Mouse (Mus musculus): ENCODE measurements around the gene Tex33. TPM values are rescaled to one million over a fixed set of nuclear protein-coding genes. Genes with fewer than 3 reads are reported as not detected.

The Tex33 gene
- polyA plus RNA-seq, 1 experiment from 2014 or later: not detected

- 0 out of 2 replicates have a peak, but pooled peaks cover 3% of the 10 kb centered on the region for H3K9me3 ChIP-seq
- 0 out of 2 replicates have a peak, but pooled peaks cover 4% of the 10 kb centered on the region for H3K27me3 ChIP-seq (ENCODE audit: insufficient read depth, poor library complexity, severe bottlenecking)
- DNase-seq (ENCODE audit: low spot score): no peak
- no peak overlapping the region for H3K4me3 ChIP-seq
- 0 out of 2 replicates have a peak, but pooled peaks cover 9% of the 10 kb centered on the region for H3K4me1 ChIP-seq (replicated peaks)
- no peak overlapping the region for H3K27ac ChIP-seq
- H3K36me3 ChIP-seq: no peaks in the 10 kb centered on the region
- 86% methylated on average over 11 of the region's 11 CpGs for WGBS
These were observed 12.1 kb downstream of the Tex33 start for GRCm38 (mm10) chr15:78383450-78384219.

DNA sequence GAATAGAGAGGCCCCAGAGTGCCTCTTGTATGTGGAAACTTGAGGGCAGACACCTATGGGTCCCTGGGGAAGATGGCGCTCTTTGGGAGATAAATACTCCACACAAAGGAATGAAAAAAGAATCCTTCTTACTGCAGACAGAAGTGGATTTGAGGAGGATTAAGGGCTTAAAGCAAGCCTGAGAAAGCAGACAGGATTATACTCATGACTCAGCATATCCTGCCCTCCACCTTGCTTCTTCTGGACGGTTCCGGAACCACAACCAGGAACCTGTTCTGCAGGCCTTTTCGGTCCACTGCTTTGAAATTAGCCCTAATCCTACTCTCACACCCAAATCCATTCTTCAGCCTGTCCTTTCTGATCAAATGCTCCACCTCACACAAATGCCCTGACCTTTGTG, 13.6 kb downstream of the Tex33 start:
- H3K27me3 ChIP-seq (ENCODE audit: insufficient read depth, poor library complexity, severe bottlenecking): 0 out of 2 replicates have a peak, but pooled peaks cover 4% of the 10 kb centered on the region
- no peaks in the 10 kb centered on the region for H3K36me3 ChIP-seq
- DNase-seq (ENCODE audit: low spot score): no peak
- H3K4me3 ChIP-seq: no peak overlapping the region
- 0 out of 2 replicates have a peak, but pooled peaks cover 9% of the 10 kb centered on the region for H3K4me1 ChIP-seq (replicated peaks)
- 93% methylated on average over 4 of the region's 4 CpGs for WGBS
- H3K9me3 ChIP-seq: 0 out of 2 replicates have a peak, but pooled peaks cover 3% of the 10 kb centered on the region
- H3K27ac ChIP-seq: no peak overlapping the region

GRCm38 (mm10) chr15:78380741-78381140, 15.0 kb downstream of the Tex33 start:
- Histone ChIP-seq H3K27me3 (ENCODE audit: insufficient read depth, poor library complexity, severe bottlenecking) (no peaks in the 10 kb centered on the region), H3K4me1 (replicated peaks) (0 out of 2 replicates have a peak, but pooled peaks cover 9% of the 10 kb centered on the region), H3K27ac (no peak overlapping the region), H3K36me3 (no peaks in the 10 kb centered on the region), H3K9me3 (0 out of 2 replicates have a peak, but pooled peaks cover 3% of the 10 kb centered on the region), H3K4me3 (no peak overlapping the region)
- WGBS: 79% methylated on average over 4 of the region's 4 CpGs
- no peak for DNase-seq (ENCODE audit: low spot score)

DNA sequence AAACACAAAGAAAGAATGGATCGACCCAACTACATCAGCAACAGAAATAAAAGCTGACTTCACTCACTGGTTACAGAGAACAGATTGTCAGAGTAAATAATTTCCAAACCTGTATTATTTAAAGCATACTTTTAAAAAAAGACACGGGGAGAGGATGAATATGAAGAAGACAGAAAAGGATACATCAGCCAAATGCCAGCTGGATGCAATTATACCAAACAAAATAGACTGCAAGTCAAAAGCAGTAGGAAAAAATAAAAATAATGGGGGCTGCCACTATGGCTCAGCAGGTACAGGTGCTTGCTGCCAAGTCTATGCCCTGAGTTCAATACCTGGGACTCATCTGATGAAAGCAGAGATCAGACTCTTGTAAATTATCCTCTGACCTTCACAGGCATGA, 15.5 kb downstream of the Tex33 start:
- 0 out of 2 replicates have a peak, but pooled peaks cover 9% of the 10 kb centered on the region for H3K4me1 ChIP-seq (replicated peaks)
- no peaks in the 10 kb centered on the region for H3K36me3 ChIP-seq
- H3K9me3 ChIP-seq: 0 out of 2 replicates have a peak, but pooled peaks cover 3% of the 10 kb centered on the region
- no peak for DNase-seq (ENCODE audit: low spot score)
- H3K27ac ChIP-seq: no peak overlapping the region
- 86% methylated on average over 2 of the region's 2 CpGs for WGBS
- H3K4me3 ChIP-seq: no peak overlapping the region
- no peaks in the 10 kb centered on the region for H3K27me3 ChIP-seq (ENCODE audit: insufficient read depth, poor library complexity, severe bottlenecking)

DNA sequence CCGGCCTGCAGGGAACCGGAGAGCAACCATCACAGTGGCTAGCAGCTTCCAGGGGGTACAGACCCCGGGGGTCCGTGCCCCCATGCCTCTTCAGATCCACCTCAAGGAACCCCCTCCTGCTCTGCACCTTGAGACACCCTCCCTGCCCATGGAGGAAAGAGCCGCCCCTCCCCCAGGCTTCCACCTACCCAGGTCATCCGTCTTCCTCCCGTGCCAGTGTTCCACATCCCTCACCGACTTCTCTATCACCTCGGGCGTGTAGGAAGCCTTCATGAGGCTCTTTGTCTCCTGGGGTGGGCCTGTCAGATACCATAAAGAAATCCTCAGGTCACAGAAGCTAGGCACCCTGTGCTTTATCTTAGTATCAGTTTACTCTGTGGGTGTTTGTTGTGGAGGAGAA, 17.2 kb downstream of the Tex33 start:
- WGBS: 81% methylated on average over 10 of the region's 10 CpGs
- no peak overlapping the region for H3K4me3 ChIP-seq
- H3K27ac ChIP-seq: no peak overlapping the region
- no peak for DNase-seq (ENCODE audit: low spot score)
- no peaks in the 10 kb centered on the region for H3K36me3 ChIP-seq
- no peaks in the 10 kb centered on the region for H3K4me1 ChIP-seq (replicated peaks)
- H3K27me3 ChIP-seq (ENCODE audit: insufficient read depth, poor library complexity, severe bottlenecking): no peaks in the 10 kb centered on the region
- H3K9me3 ChIP-seq: 0 out of 2 replicates have a peak, but pooled peaks cover 3% of the 10 kb centered on the region

DNA sequence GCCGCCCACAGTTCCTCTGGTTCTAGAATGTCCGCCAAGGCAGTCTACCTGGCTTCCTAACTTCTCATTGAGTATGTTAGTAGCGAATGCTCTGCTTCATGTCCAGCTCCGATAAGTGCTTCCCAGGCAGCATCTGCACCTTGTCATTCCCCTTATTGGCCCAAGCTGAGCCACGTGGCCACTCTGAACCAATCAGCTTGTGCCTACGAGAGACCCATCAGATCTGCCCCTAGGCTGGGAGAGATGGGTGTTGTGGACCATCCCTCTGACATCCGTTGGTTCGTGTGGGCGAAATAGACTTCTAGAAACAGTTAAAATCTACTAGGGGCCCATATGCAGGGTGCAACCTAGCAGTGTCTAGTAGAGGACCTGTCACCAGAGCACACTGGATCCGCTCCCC, 17.9 kb downstream of the Tex33 start:
- Histone ChIP-seq H3K27ac (no peak overlapping the region), H3K4me1 (replicated peaks) (no peaks in the 10 kb centered on the region), H3K36me3 (no peaks in the 10 kb centered on the region), H3K9me3 (0 out of 2 replicates have a peak, but pooled peaks cover 3% of the 10 kb centered on the region), H3K27me3 (ENCODE audit: insufficient read depth, poor library complexity, severe bottlenecking) (no peaks in the 10 kb centered on the region), H3K4me3 (no peak overlapping the region)
- 83% methylated on average over 10 of the region's 10 CpGs for WGBS
- DNase-seq (ENCODE audit: low spot score): no peak

- WGBS: 74% methylated on average over 3 of the region's 3 CpGs
- H3K4me3 ChIP-seq: no peak overlapping the region
- H3K27ac ChIP-seq: no peak overlapping the region
- peaks cover 4% of the 10 kb centered on the region for H3K27me3 ChIP-seq (ENCODE audit: insufficient read depth, poor library complexity, severe bottlenecking)
- H3K4me1 ChIP-seq (replicated peaks): 0 out of 2 replicates have a peak, but pooled peaks cover under 1% of the 10 kb centered on the region
- H3K36me3 ChIP-seq: no peaks in the 10 kb centered on the region
- no peak for DNase-seq (ENCODE audit: low spot score)
- H3K9me3 ChIP-seq: 0 out of 2 replicates have a peak, but pooled peaks cover under 1% of the 10 kb centered on the region
These were observed 21.5 kb downstream of the Tex33 start for GRCm38 (mm10) chr15:78374204-78374603.

DNA sequence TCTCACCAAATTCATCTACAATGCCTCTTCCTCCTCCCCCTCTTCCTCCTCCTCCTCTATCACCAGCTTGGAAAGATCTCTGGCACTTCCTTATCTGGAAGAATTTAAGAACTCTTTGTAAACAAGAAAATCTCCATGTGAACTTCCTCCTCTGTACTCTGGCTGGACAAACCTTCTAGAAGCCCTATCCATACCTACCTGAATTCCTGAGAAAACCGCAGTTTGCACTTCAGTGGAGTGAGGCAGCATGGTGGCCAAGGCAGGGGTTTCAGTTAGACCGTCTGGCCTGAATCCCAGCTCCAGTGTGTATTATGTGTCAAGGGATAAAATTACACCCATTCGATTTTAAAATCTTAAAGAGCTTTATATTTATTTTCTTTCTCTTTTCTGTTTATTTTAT, 22.9 kb downstream of the Tex33 start:
- Histone ChIP-seq H3K4me1 (replicated peaks) (0 out of 2 replicates have a peak, but pooled peaks cover 5% of the 10 kb centered on the region), H3K36me3 (no peaks in the 10 kb centered on the region), H3K9me3 (no peaks in the 10 kb centered on the region), H3K27me3 (ENCODE audit: insufficient read depth, poor library complexity, severe bottlenecking) (peaks cover 12% of the 10 kb centered on the region), H3K27ac (no peak overlapping the region), H3K4me3 (no peak overlapping the region)
- 77% methylated on average over 3 of the region's 3 CpGs for WGBS
- no peak for DNase-seq (ENCODE audit: low spot score)

GRCm38 (mm10) chr15:78369641-78370040, 26.1 kb downstream of the Tex33 start:
- DNase-seq (ENCODE audit: low spot score): no peak
- Histone ChIP-seq H3K27ac (no peak overlapping the region), H3K4me1 (replicated peaks) (0 out of 2 replicates have a peak, but pooled peaks cover 5% of the 10 kb centered on the region), H3K36me3 (no peaks in the 10 kb centered on the region), H3K27me3 (ENCODE audit: insufficient read depth, poor library complexity, severe bottlenecking) (peaks cover 20% of the 10 kb centered on the region), H3K4me3 (no peak overlapping the region), H3K9me3 (no peaks in the 10 kb centered on the region)
- WGBS: 44% methylated on average over 1 of the region's 1 CpGs

- Histone ChIP-seq H3K36me3 (no peaks in the 10 kb centered on the region), H3K4me3 (no peak overlapping the region), H3K9me3 (no peaks in the 10 kb centered on the region), H3K27ac (no peak overlapping the region), H3K4me1 (replicated peaks) (0 out of 2 replicates have a peak, but pooled peaks cover 5% of the 10 kb centered on the region), H3K27me3 (ENCODE audit: insufficient read depth, poor library complexity, severe bottlenecking) (peaks cover 20% of the 10 kb centered on the region)
- DNase-seq (ENCODE audit: low spot score): peak; percentile 65
- 14% methylated on average over 8 of the region's 8 CpGs for WGBS
These were observed 26.8 kb downstream of the Tex33 start for GRCm38 (mm10) chr15:78368926-78369346.

- H3K36me3 ChIP-seq: no peaks in the 10 kb centered on the region
- no peak overlapping the region for H3K4me3 ChIP-seq
- no peak overlapping the region for H3K27ac ChIP-seq
- H3K27me3 ChIP-seq (ENCODE audit: insufficient read depth, poor library complexity, severe bottlenecking): peaks cover 24% of the 10 kb centered on the region
- H3K9me3 ChIP-seq: no peaks in the 10 kb centered on the region
- 0 out of 2 replicates have a peak, but pooled peaks cover 5% of the 10 kb centered on the region for H3K4me1 ChIP-seq (replicated peaks)
- 78% methylated on average over 3 of the region's 3 CpGs for WGBS
- DNase-seq (ENCODE audit: low spot score): no peak
These were observed 27.9 kb downstream of the Tex33 start for GRCm38 (mm10) chr15:78367811-78368210.

DNA sequence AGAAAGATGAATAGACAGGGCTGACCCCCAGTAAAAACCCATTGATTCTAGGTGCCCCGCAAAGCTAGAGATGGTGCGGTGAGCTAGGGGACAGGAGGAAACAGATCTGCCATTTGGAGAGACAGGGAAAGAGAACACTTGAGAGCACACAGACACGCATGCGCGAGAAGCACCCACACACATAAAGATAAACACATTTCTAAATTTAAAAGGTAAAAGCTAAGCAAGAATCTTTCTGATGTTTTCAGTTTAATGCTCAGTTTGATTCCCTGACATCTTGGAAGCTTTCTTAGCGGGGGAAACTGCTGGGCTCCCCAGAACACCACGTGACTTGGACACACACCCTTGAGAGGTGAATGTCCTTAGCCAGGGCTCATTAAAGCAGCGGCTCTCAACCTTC, 28.8 kb downstream of the Tex33 start:
- no peaks in the 10 kb centered on the region for H3K9me3 ChIP-seq
- H3K27me3 ChIP-seq (ENCODE audit: insufficient read depth, poor library complexity, severe bottlenecking): peaks cover 24% of the 10 kb centered on the region
- no peak overlapping the region for H3K4me3 ChIP-seq
- 0 out of 2 replicates have a peak, but pooled peaks cover 5% of the 10 kb centered on the region for H3K4me1 ChIP-seq (replicated peaks)
- WGBS: 84% methylated on average over 8 of the region's 8 CpGs
- H3K36me3 ChIP-seq: no peaks in the 10 kb centered on the region
- no peak overlapping the region for H3K27ac ChIP-seq
- no peak for DNase-seq (ENCODE audit: low spot score)

GRCm38 (mm10) chr15:78365916-78366315, 29.8 kb downstream of the Tex33 start:
- no peak overlapping the region for H3K4me3 ChIP-seq
- DNase-seq (ENCODE audit: low spot score): no peak
- H3K27me3 ChIP-seq (ENCODE audit: insufficient read depth, poor library complexity, severe bottlenecking): peaks cover 24% of the 10 kb centered on the region
- no peak overlapping the region for H3K27ac ChIP-seq
- WGBS: 87% methylated on average over 2 of the region's 2 CpGs
- no peaks in the 10 kb centered on the region for H3K36me3 ChIP-seq
- H3K4me1 ChIP-seq (replicated peaks): 0 out of 2 replicates have a peak, but pooled peaks cover 5% of the 10 kb centered on the region
- H3K9me3 ChIP-seq: no peaks in the 10 kb centered on the region
